In genomic region chr9:106212594-106212981, GRCm38 (mm10) we compare ENCODE assay signal across 1 mouse cellular context.
A peak's percentile ranks its signal among the peaks of the same experiment; 100 is the strongest.
TF ChIP-seq lines count a peak whose summit lies in the region.

No protein-coding gene starts in this region.

TF ChIP-seq in CH12.LX, 34 proteins besides CTCF, POLR2A, EP300 and RAD21:
- TF ChIP-seq RCOR1 (conservative IDR thresholded peaks at IDR 0.05; ENCODE audit: low read depth, low read length) (no peak), CHD2 (IDR thresholded peaks at IDR 0.05; ENCODE audit: low read length) (peak; percentile 43; the same call in 1 of the 2 replicates)
